Mouse (Mus musculus) cortical plate, adult 2 months (tissue): ENCODE data around the gene Sult6b2. TPM values are rescaled to one million over a fixed set of nuclear protein-coding genes. Genes with fewer than 3 reads are reported as not detected.

Source experiments
- H3K27ac ChIP-seq: fragments of 200-500 bp; 2 replicates; pipeline ENCODE4 v1.5.1; 2012; ENCODE audit warnings: low read length, control low read depth, inconsistent platforms; ENCODE audit not compliant: insufficient read depth
- H3K4me1 ChIP-seq: fragments of 200-500 bp; 2 replicates; pipeline ENCODE4 v1.6.1; 2011; ENCODE audit warnings: low read length; ENCODE audit not compliant: control insufficient read depth, insufficient read depth
- H3K4me3 ChIP-seq: fragments of 200-500 bp; 2 replicates; pipeline ENCODE4 v1.5.1; 2011; ENCODE audit warnings: mild to moderate bottlenecking, low read length, control low read depth; ENCODE audit not compliant: insufficient read depth
- CTCF ChIP-seq: fragments of 200-500 bp; IDR thresholded peaks from 2 replicates; pipeline ENCODE4 v1.5.1; 2011; ENCODE audit warnings: mild to moderate bottlenecking, control low read depth, low read length; ENCODE audit not compliant: insufficient read depth; ENCODE audit errors: extremely low read depth
- POLR2A ChIP-seq: fragments of 200-500 bp; IDR thresholded peaks from 2 replicates; pipeline ENCODE4 v1.6.1; 2011; ENCODE audit warnings: mild to moderate bottlenecking, low read length, control low read depth; ENCODE audit not compliant: insufficient read depth; ENCODE audit errors: extremely low read depth
- polyA plus RNA-seq: library from polyadenylated mRNA; depleted of rRNA; stranded (reverse); fragments of >200 nt; gene quantifications from 2 replicates; pipeline ENCODE4 v1.2.3, GENCODE M21; 2012

Sult6b2 gene
- polyA plus RNA-seq, 1 experiment, result 0.13 TPM

DNA sequence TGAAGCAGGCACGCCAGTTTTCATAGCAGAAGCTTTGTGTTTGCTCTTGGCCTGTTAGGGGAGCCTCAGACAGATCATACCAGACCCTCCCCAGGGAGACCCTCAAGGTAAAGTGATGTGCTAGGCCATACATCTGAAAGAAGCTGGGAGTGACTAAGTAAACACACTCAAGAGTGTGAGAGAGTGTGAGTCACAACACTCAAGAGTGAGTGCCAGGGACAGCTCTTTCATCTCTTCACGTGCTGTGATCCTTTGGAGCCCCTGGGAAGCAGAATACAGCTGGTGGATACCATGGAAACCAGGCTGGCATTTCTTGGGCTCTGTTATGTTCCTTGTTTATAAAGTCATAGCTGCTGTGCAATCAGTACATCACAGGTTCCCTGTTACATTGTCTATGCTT is 39.4 kb downstream of the Sult6b2 start:
- H3K27ac ChIP-seq, result no peak overlapping the region
- peaks cover 4% of the 10 kb centered on the region for H3K4me1 ChIP-seq
- TF ChIP-seq POLR2A (no peak), CTCF (no peak)
- H3K4me3 ChIP-seq, result no peak overlapping the region

DNA sequence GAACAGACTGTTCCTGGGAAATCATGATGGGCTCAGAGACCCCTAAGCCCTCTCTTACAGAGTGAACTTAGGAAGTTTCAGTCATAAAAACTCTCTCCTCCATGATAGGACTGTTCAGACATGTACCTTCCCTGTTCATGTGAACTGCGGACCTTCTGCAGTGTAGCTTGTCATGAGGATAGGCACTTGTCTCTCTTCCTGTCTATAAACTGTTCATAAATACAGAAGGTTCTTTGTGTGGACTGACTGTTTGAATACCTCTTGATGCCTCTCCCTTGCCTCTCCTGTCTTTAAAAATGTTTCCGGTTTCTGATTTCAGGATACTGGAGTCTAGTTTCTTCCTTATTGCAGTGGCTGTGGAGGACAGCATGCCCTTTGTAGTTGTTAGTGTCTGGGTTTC is 44.7 kb downstream of the Sult6b2 start:
- peaks cover 11% of the 10 kb centered on the region for H3K4me1 ChIP-seq
- H3K27ac ChIP-seq, result no peak overlapping the region
- TF ChIP-seq CTCF, result no peak
- no peak for TF ChIP-seq POLR2A
- no peak overlapping the region for H3K4me3 ChIP-seq

DNA sequence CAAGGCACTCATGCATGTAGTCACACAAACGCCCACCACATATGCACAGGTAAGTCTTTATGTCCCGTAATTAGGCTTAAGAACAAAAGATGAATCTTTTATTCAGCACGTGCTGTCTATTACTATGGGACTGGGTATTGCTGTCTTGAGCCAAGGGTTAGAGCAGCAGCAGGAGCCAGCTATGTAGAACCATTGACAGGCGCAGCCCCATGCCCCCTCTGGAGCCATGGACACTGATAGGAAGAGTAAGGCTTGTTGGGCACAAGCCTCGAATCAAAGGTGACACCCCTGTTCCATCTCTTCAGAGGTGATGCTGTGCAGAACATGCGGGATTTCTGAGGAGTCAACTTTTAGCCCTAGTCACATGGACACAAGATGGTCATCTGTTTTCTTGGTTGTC is 45.7 kb downstream of the Sult6b2 start:
- peaks cover 11% of the 10 kb centered on the region for H3K4me1 ChIP-seq
- TF ChIP-seq POLR2A (no peak), CTCF (no peak)
- no peak overlapping the region for H3K27ac ChIP-seq
- H3K4me3 ChIP-seq, result no peak overlapping the region

DNA sequence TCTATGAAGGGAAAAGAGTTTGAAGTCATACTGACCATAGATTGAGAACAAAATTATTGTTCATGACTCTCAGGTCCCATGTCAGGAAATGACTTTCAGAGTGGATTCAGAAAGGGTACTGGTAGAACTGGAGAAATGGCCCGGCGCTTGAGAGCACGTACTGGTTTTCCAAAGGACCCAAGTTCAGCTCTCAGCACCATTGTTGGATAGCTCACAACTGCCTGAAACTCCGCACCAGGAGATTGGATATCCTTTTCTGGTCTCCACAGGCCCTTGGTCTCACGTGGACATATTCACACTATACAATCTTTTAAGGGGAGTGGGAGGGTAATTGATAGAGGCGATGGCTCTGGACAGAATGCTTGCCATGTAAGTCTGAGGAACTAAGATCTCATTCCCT is 46.3 kb downstream of the Sult6b2 start:
- no peak for TF ChIP-seq CTCF
- no peak for TF ChIP-seq POLR2A
- no peak overlapping the region for H3K27ac ChIP-seq
- peaks cover 11% of the 10 kb centered on the region for H3K4me1 ChIP-seq
- peak overlapping the region; percentile 62; the same call in 1 of the 2 replicates for H3K4me3 ChIP-seq

DNA sequence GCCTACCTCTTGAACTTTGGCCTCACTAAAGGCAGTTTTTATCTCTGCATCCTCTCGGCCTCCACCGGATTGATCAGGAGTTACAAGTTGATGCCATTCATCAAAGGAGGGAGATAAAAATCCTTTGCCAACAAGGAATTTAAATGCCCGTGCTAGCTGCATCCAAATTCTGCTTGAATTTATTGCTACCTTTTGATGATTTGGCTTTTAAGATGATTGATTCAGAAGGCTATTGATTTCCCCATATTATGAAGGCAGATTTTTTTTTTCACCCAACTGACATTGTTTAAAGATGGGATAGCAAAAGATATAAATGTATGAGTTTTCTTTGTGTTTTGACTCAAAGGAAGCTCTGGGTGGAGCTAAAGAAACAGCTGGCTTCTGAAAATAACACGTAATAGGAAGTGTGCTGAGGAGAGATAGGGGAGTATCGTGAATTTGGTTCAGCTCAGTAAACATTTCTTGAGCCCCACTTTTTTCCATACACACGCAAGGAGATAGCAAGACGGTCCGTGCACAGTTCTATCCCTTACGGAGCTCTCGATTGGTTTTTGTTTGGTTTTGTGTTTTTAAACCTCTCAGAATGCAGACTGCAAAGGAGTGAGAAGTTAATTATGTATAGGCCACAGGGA is 46.9 kb downstream of the Sult6b2 start:
- TF ChIP-seq POLR2A, result no peak
- no peak for TF ChIP-seq CTCF
- Histone ChIP-seq H3K4me1 (peaks cover 11% of the 10 kb centered on the region), H3K4me3 (peak overlapping the region; percentile 62), H3K27ac (no peak overlapping the region)

DNA sequence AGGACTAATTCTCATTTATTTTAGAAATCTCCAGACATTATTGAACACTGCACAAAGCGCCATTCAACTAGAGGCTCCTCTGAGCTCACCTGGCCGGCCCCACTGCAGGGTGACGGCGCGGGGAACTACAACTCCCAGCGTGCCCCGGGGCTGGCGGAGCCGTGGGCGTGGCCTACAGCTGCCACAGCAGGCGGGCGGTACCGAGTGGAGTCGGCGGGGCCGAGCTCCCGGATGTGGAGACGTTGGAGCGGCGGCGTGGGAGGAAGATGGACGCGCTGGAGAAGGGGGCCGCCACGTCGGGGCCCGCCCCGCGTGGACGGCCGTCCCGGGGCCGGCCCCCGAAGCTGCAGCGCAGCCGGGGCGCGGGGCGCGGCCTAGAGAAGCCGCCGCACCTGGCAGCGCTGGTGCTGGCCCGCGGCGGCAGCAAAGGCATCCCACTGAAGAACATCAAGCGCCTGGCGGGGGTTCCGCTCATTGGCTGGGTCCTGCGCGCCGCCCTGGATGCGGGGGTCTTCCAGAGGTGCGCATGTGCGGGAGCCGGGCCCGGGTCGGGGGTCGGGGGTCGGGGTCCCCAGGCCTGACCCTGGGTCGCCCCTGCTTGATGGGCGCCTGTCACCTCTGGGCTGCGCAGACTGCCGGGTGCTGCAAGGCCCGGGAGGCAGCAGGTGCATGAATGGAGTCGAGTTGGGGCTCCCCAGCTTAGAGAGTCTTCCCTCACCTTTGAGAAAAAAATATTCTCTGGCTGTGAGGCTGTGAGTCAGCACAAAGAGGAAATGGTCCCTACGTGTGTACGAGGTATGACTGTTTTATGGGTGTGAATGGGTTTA is 47.6 kb downstream of the Sult6b2 start, which contains the start of gene Cmas:
Cmas (plus strand) TSS at position 180 of the 827 bp plus-strand sequence.
- H3K4me1 ChIP-seq, result peaks cover 11% of the 10 kb centered on the region
- peak within 1 kb of the TSS; percentile 62 for H3K4me3 ChIP-seq
- TF ChIP-seq POLR2A (peak; percentile 51; the same call in 1 of the 2 replicates), CTCF (no peak)
- 0 out of 2 replicates have a peak within 1 kb of the TSS, but pooled peaks have one; percentile 19 for H3K27ac ChIP-seq

DNA sequence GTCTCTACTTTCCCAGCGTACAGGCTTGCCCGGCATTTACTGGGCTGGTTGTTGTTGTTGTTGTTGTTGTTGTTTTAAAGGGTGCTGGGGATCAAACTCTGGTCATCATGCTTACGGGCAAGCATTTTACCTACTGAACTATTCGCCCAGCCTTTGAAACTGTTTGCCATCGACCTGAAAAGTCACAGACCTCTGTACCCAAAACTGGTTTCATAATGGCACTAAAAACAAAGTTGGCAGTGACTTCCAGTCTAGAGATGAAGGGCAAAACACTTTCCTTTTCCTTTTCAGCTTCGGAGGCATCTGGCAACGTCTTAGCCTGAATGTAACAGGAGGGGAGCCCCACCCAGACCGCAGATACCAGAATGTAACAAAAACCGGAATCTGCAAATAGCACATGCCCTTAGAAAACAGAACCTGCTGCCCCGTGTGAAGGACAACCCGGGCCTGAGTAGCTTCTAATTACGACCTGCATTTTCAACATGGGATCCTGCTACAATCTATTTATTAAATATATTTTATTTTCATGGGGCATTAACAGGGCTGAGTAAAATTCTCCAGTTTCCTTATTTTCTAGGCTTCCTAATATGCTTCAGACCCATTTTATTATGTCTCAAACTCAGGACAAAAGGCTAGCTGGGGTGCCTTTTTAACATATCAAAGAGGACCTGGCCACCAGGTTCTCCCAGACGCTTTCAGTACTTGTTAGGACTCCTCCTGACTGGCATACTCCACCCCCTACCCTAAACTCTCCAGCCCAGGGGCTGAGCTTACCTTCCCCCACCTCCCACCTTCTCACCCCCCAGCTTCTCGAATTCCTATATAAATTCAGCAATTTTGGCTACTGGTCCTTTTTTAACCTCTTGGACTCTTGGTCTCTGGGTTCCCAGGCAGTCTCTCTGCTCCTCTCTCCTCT is 51.7 kb downstream of the Sult6b2 start:
- no peak for TF ChIP-seq CTCF
- no peak for TF ChIP-seq POLR2A
- no peak overlapping the region for H3K27ac ChIP-seq
- H3K4me3 ChIP-seq, result no peak overlapping the region
- no peaks in the 10 kb centered on the region for H3K4me1 ChIP-seq

DNA sequence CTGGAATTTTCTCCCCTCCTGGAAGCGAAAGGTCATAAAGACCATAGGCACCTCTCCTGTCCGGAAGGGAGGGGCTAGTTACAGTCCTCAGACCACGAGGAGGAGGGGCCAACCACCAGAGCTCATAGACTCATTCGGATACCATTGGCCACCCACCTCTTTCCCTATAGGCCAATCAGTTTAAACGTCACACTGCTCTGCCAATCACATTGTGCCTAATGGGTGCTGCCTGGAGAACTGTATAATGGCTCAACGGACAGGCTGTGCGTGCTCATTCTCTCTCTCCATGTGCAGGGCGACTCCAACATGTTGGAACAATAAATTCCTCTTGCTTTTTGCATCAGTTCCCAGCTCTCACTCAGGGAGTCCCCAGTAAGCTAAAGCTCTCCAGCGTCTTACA is 52.9 kb downstream of the Sult6b2 start:
- TF ChIP-seq POLR2A (no peak), CTCF (no peak)
- H3K4me3 ChIP-seq, result no peak overlapping the region
- H3K27ac ChIP-seq, result no peak overlapping the region
- H3K4me1 ChIP-seq, result no peaks in the 10 kb centered on the region

DNA sequence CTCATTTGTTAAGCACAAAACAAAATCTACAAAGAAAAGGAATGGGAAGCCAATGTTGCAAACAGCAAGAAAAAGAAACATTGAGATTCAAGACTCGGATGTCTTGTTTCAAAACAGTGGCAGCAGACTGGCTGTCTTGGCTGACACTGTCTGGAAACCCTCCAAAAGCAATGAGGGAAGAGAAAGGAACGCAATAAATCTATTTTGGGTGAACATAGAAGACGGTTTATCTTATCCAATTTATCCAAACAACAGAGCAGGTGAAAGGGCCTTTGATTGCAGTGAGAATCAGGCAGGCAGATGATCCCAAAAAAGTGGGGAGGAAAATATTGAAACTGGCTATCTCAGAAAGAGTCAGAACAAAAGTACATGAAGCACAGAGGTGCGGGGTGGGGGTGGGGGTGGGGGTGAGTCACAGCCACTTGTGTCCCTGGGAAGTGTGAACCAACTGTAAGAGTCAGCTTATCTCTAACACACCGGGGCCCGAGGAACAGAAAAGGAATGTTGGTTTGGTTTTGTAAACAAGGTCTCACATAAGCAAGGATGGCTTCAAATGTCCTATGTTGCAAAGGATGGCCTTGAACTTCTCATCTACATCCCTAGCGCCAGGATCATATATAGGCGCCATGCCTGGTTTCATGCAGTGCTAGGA is 56.1 kb downstream of the Sult6b2 start:
- Histone ChIP-seq H3K4me1 (no peaks in the 10 kb centered on the region), H3K27ac (no peak overlapping the region), H3K4me3 (no peak overlapping the region)
- no peak for TF ChIP-seq POLR2A
- no peak for TF ChIP-seq CTCF
